25 mouse cellular contexts compared by ENCODE assay signal in genomic region chr2:141023916-141024315, GRCm38 (mm10).
DNase-seq lines count a peak whose midpoint lies in the region; ATAC-seq and TF ChIP-seq lines count a peak whose summit lies in the region.
"Had no signal": no experiment of that assay in that cellular context is flagged by ENCODE, and none has a peak within 500 bp of the region (broad histone marks: within the 10 kb centered on the region; RNA-seq: fewer than 3 reads in every experiment).

No protein-coding gene starts in this region.

- H3K9me3 ChIP-seq in kidney, postnatal 0 days (replicated peaks; ENCODE audit: low read length) = no peaks in the 10 kb centered on the region
- H3K9me3 ChIP-seq in midbrain, postnatal 0 days (ENCODE audit: low read length) = no peaks in the 10 kb centered on the region
- no peaks in the 10 kb centered on the region for H3K9me3 ChIP-seq in midbrain, embryonic 13.5 days
- no peaks in the 10 kb centered on the region for H3K9me3 ChIP-seq in forebrain, embryonic 15.5 days
- H3K9me3 ChIP-seq: embryonic facial prominence, embryonic 12.5 days; G1E; hindbrain, embryonic 13.5 days; kidney, embryonic 15.5 days; limb, embryonic 10.5 days had no signal

- H3K4me2 ChIP-seq in kidney, postnatal 0 days (ENCODE audit: low read length) = no peak overlapping the region
- no peak overlapping the region for H3K4me2 ChIP-seq in midbrain, postnatal 0 days (ENCODE audit: low read depth, low read length, poor library complexity, severe bottlenecking)
- no peak overlapping the region for H3K4me2 ChIP-seq in midbrain, embryonic 13.5 days (replicated peaks)
- H3K4me2 ChIP-seq in forebrain, embryonic 15.5 days (replicated peaks) = 0 out of 2 replicates have a peak overlapping the region, but pooled peaks have one; percentile 20
- H3K4me2 ChIP-seq: embryonic facial prominence, embryonic 12.5 days; hindbrain, embryonic 13.5 days; kidney, embryonic 15.5 days had no signal

- DNase-seq in kidney, postnatal 0 days (ENCODE audit: low spot score) = peak; percentile 36
- no peak for DNase-seq in kidney, postnatal 4 days
- no peak for DNase-seq in midbrain, postnatal 0 days (ENCODE audit: low spot score)
- DNase-seq in T-cell, adult 2 months (ENCODE audit: low spot score) = no peak
- no peak for DNase-seq in testis, postnatal 10 days (ENCODE audit: low spot score)
- DNase-seq: adrenal gland, adult 2 months; B cell, adult 2 months; cerebellum, adult 11-12 months; cerebellum, postnatal 10 days; gastrocnemius, adult 2 months; kidney, adult 11 months; right cerebral cortex, postnatal 14 days; thymus, postnatal 14 days had no signal

- H3K4me1 ChIP-seq in kidney, postnatal 0 days (replicated peaks; ENCODE audit: insufficient read depth, low read length) = no peaks in the 10 kb centered on the region
- H3K4me1 ChIP-seq in midbrain, postnatal 0 days (ENCODE audit: insufficient read depth, low read length) = no peaks in the 10 kb centered on the region
- peaks cover 16% of the 10 kb centered on the region for H3K4me1 ChIP-seq in midbrain, embryonic 13.5 days (replicated peaks)
- H3K4me1 ChIP-seq in forebrain, embryonic 15.5 days = peaks cover 17% of the 10 kb centered on the region
- H3K4me1 ChIP-seq: kidney, embryonic 15.5 days had no signal

- no peak overlapping the region for H3K9ac ChIP-seq in kidney, postnatal 0 days (ENCODE audit: low read depth, low read length)
- H3K9ac ChIP-seq in midbrain, postnatal 0 days (replicated peaks; ENCODE audit: low read length, poor library complexity, severe bottlenecking) = no peak overlapping the region
- H3K9ac ChIP-seq in midbrain, embryonic 13.5 days (replicated peaks) = no peak overlapping the region
- no peak overlapping the region for H3K9ac ChIP-seq in forebrain, embryonic 15.5 days (replicated peaks)
- H3K9ac ChIP-seq: embryonic facial prominence, embryonic 12.5 days; hindbrain, embryonic 13.5 days; kidney, embryonic 15.5 days had no signal

- TF ChIP-seq CTCF in kidney, postnatal 0 days (IDR thresholded peaks at IDR 0.05; ENCODE audit: low read depth) = no peak
- peak; percentile 16; the same call in 1 of the 2 replicates for TF ChIP-seq CTCF in midbrain, postnatal 0 days (IDR thresholded peaks at IDR 0.05)

- H3K36me3 ChIP-seq in kidney, postnatal 0 days (ENCODE audit: insufficient read depth, low read length) = no peaks in the 10 kb centered on the region
- no peaks in the 10 kb centered on the region for H3K36me3 ChIP-seq in midbrain, postnatal 0 days (ENCODE audit: insufficient read depth, low read length)
- no peaks in the 10 kb centered on the region for H3K36me3 ChIP-seq in midbrain, embryonic 13.5 days
- no peaks in the 10 kb centered on the region for H3K36me3 ChIP-seq in forebrain, embryonic 15.5 days
- H3K36me3 ChIP-seq: embryonic facial prominence, embryonic 12.5 days; G1E; hindbrain, embryonic 13.5 days; kidney, embryonic 15.5 days; limb, embryonic 10.5 days had no signal

- H3K4me3 ChIP-seq in kidney, postnatal 0 days (replicated peaks; ENCODE audit: low read depth, low read length) = no peak overlapping the region
- H3K4me3 ChIP-seq in midbrain, postnatal 0 days (ENCODE audit: low read depth, low read length) = no peak overlapping the region
- no peak overlapping the region for H3K4me3 ChIP-seq in midbrain, embryonic 13.5 days (replicated peaks)
- H3K4me3 ChIP-seq in forebrain, embryonic 15.5 days = no peak overlapping the region
- H3K4me3 ChIP-seq: embryonic facial prominence, embryonic 12.5 days; erythroblast, embryonic 14.5 days; gastrocnemius, adult 2 months; hindbrain, embryonic 13.5 days; kidney, embryonic 15.5 days; left cerebral cortex, adult 2 months; limb, embryonic 10.5 days had no signal

- ATAC-seq in kidney, postnatal 0 days (replicated peaks; ENCODE audit: low FRiP score, low read depth) = no peak
- ATAC-seq in midbrain, postnatal 0 days (ENCODE audit: low FRiP score) = no peak
- ATAC-seq in midbrain, embryonic 13.5 days = no peak; the same call in 1 of the 2 replicates
- ATAC-seq in forebrain, embryonic 15.5 days (replicated peaks) = 0 out of 2 replicates have a peak, but pooled peaks have one; percentile 43
- ATAC-seq: Patski had no signal

- no peak overlapping the region for H3K27ac ChIP-seq in kidney, postnatal 0 days
- H3K27ac ChIP-seq in midbrain, postnatal 0 days (ENCODE audit: low read depth, low read length) = no peak overlapping the region
- no peak overlapping the region for H3K27ac ChIP-seq in midbrain, embryonic 13.5 days
- no peak overlapping the region for H3K27ac ChIP-seq in forebrain, embryonic 15.5 days (replicated peaks)
- H3K27ac ChIP-seq: embryonic facial prominence, embryonic 12.5 days; gastrocnemius, adult 2 months; hindbrain, embryonic 13.5 days; kidney, embryonic 15.5 days; left cerebral cortex, adult 2 months; limb, embryonic 10.5 days; macrophage had no signal

- WGBS in kidney, postnatal 0 days = 37% methylated on average over 7 of the region's 7 CpGs
- WGBS in midbrain, postnatal 0 days = 31% methylated on average over 7 of the region's 7 CpGs
- WGBS in midbrain, embryonic 13.5 days = 54% methylated on average over 7 of the region's 7 CpGs
- WGBS in forebrain, embryonic 15.5 days = 24% methylated on average over 7 of the region's 7 CpGs

- H3K27me3 ChIP-seq in kidney, postnatal 0 days (ENCODE audit: insufficient read depth, low read length) = no peaks in the 10 kb centered on the region
- H3K27me3 ChIP-seq in midbrain, postnatal 0 days (ENCODE audit: insufficient read depth, low read length) = no peaks in the 10 kb centered on the region
- H3K27me3 ChIP-seq in midbrain, embryonic 13.5 days = no peaks in the 10 kb centered on the region
- H3K27me3 ChIP-seq in forebrain, embryonic 15.5 days = no peaks in the 10 kb centered on the region
- H3K27me3 ChIP-seq: CH12.LX; embryonic facial prominence, embryonic 12.5 days; hindbrain, embryonic 13.5 days; kidney, embryonic 15.5 days; Patski had no signal
